Mouse (Mus musculus) ES-Bruce4 (cell line): ENCODE measurements around the gene Far1. TPM values are rescaled to one million over a fixed set of nuclear protein-coding genes. Genes with fewer than 3 reads are reported as not detected.
A peak's percentile ranks its signal among the peaks of the same experiment; 100 is the strongest.

Source experiments
- H3K27ac ChIP-seq: 2 replicates; pipeline ENCODE4 v1.5.1; 2012; ENCODE audit warnings: low read length, inconsistent platforms; ENCODE audit not compliant: insufficient read depth
- H3K27me3 ChIP-seq: 2 replicates; pipeline ENCODE4 v1.6.1; 2012; ENCODE audit warnings: mild to moderate bottlenecking, low read length, inconsistent platforms; ENCODE audit not compliant: control insufficient read depth, poor library complexity, insufficient read depth, severe bottlenecking
- H3K36me3 ChIP-seq: 2 replicates; pipeline ENCODE4 v1.6.1; 2012; ENCODE audit warnings: inconsistent platforms, mild to moderate bottlenecking, low read length, moderate library complexity; ENCODE audit not compliant: control insufficient read depth, poor library complexity, insufficient read depth, severe bottlenecking
- H3K4me1 ChIP-seq: one replicate; pipeline ENCODE4 v1.8.1; 2011; ENCODE audit warnings: low read length; ENCODE audit not compliant: control insufficient read depth, insufficient read depth
- H3K4me3 ChIP-seq: 2 replicates; pipeline ENCODE4 v1.5.1; 2011; ENCODE audit warnings: low read depth, mild to moderate bottlenecking, low read length
- H3K9ac ChIP-seq: 2 replicates; pipeline ENCODE4 v1.6.1; 2012; ENCODE audit warnings: low read depth, mild to moderate bottlenecking, inconsistent platforms; ENCODE audit not compliant: poor library complexity, severe bottlenecking
- H3K9me3 ChIP-seq: replicated peaks from 2 replicates; pipeline ENCODE4 v1.6.1; 2012; ENCODE audit warnings: mild to moderate bottlenecking, low read length, inconsistent platforms; ENCODE audit not compliant: control insufficient read depth, poor library complexity, insufficient read depth, severe bottlenecking
- CTCF ChIP-seq: IDR thresholded peaks from one replicate; pipeline ENCODE4 v1.8.1; 2011; ENCODE audit warnings: low read depth, low read length
- EP300 ChIP-seq: IDR thresholded peaks from 2 replicates; pipeline ENCODE4 v1.6.1; 2011; ENCODE audit warnings: low read depth, low read length; ENCODE audit not compliant: insufficient read depth
- POLR2A ChIP-seq: IDR thresholded peaks from one replicate; pipeline ENCODE4 v1.8.1; 2011; ENCODE audit warnings: low read length; ENCODE audit not compliant: insufficient read depth
- polyA plus RNA-seq: library from polyadenylated mRNA; stranded (reverse); fragments of >200 nt; gene quantifications from 2 replicates; pipeline ENCODE4 v1.2.4, GENCODE M21; 2011; ENCODE audit warnings: low read depth; ENCODE audit not compliant: missing spikeins, insufficient read depth, insufficient read length

Far1 gene
- polyA plus RNA-seq, 1 experiment, result 117 TPM

DNA sequence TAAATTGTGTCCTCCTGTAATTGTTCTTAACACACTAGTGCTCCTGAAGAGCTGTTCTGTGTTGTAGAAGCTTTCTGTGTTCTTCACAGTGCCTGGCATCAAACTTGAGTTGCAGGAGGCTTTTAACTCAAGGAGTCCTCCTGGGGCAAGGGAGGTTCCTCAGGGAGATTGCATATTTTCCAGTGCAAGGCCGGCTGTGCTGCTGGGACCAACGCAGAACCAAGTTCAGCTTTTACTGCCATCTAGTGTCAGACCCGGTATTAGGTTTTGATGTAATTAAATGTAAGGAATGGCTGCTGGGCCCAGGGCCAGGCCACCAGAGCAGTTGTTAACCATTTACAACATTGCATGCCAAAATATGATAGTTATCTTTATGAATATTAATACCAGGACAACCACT, 80.7 kb downstream of the Far1 start:
- H3K9ac ChIP-seq, result no peak overlapping the region
- no peaks in the 10 kb centered on the region for H3K4me1 ChIP-seq
- H3K9me3 ChIP-seq, result no peaks in the 10 kb centered on the region
- no peak overlapping the region for H3K4me3 ChIP-seq
- TF ChIP-seq CTCF (peak; percentile 74), POLR2A (no peak), EP300 (no peak)
- H3K36me3 ChIP-seq, result no peaks in the 10 kb centered on the region
- no peak overlapping the region for H3K27ac ChIP-seq
- H3K27me3 ChIP-seq, result no peaks in the 10 kb centered on the region

DNA sequence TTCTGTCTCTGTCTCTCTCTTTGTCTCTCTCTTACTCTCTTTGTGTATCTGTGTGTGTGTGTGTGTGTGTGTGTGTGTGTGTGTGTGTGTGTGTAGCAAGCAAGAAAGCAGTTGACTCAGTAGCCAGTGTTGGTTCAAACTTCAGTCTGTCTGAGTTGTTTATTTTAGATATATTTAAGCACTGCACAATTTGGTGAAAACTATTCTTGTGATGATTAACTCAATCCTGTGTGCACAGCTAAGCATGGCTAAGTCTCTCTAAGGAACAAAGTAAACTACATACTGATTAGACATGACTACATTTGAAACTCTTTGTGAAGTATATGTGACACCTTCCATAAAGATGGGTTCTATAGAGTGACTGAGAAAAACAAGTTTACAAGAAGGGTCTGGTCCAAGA, 83.6 kb downstream of the Far1 start:
- H3K36me3 ChIP-seq, result no peaks in the 10 kb centered on the region
- H3K4me1 ChIP-seq, result no peaks in the 10 kb centered on the region
- H3K27me3 ChIP-seq, result no peaks in the 10 kb centered on the region
- no peak overlapping the region for H3K4me3 ChIP-seq
- H3K9me3 ChIP-seq, result no peaks in the 10 kb centered on the region
- TF ChIP-seq CTCF, result no peak
- TF ChIP-seq EP300, result no peak
- no peak for TF ChIP-seq POLR2A
- no peak overlapping the region for H3K9ac ChIP-seq
- no peak overlapping the region for H3K27ac ChIP-seq

DNA sequence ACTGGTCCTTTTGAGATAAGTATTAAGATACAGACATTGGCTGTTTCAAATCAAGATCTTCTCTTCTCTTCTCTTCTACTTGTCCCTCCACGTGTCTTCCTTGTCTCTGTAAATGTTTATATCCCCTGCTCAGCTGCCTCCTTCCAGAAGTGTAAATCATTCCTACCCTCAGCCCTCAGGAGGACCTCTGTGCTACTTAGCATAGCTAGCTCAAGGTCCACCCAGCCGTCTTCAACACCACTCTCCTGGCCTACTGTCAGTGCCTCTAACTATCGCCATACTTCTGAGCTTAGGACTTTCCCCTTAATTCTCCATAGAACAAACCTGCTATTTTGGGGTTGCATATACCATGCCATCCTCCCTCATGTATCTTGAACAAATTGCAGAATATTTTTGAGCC, 88.2 kb downstream of the Far1 start:
- no peaks in the 10 kb centered on the region for H3K4me1 ChIP-seq
- no peaks in the 10 kb centered on the region for H3K9me3 ChIP-seq
- TF ChIP-seq CTCF (no peak), POLR2A (no peak), EP300 (no peak)
- no peak overlapping the region for H3K27ac ChIP-seq
- no peak overlapping the region for H3K4me3 ChIP-seq
- H3K9ac ChIP-seq, result no peak overlapping the region
- H3K27me3 ChIP-seq, result no peaks in the 10 kb centered on the region
- H3K36me3 ChIP-seq, result no peaks in the 10 kb centered on the region

DNA sequence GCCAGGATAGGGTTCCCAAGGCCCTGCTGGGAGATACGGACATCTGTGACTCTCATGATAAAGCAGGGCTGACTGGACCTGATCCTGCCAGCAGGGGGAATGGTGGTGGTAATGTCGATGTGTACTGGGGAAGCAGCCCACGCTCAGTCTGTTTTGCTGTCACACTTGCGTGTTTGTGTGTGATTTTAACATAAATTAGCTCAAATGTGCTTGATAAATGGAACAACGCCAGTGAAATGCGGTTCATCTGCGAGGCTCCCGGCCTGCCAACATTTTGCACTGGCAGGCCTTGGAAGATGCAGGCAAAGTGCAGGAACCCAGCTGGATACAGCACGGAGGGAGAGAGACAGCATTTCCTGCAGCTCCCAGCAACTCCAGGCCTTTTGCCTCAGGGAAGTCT, 94.3 kb downstream of the Far1 start:
- H3K9me3 ChIP-seq, result no peaks in the 10 kb centered on the region
- no peak overlapping the region for H3K27ac ChIP-seq
- H3K4me3 ChIP-seq, result no peak overlapping the region
- TF ChIP-seq EP300 (no peak), CTCF (peak; percentile 12)
- no peaks in the 10 kb centered on the region for H3K4me1 ChIP-seq
- H3K9ac ChIP-seq, result no peak overlapping the region
- H3K27me3 ChIP-seq, result no peaks in the 10 kb centered on the region; the same call in 1 of the 2 replicates
- no peaks in the 10 kb centered on the region for H3K36me3 ChIP-seq

DNA sequence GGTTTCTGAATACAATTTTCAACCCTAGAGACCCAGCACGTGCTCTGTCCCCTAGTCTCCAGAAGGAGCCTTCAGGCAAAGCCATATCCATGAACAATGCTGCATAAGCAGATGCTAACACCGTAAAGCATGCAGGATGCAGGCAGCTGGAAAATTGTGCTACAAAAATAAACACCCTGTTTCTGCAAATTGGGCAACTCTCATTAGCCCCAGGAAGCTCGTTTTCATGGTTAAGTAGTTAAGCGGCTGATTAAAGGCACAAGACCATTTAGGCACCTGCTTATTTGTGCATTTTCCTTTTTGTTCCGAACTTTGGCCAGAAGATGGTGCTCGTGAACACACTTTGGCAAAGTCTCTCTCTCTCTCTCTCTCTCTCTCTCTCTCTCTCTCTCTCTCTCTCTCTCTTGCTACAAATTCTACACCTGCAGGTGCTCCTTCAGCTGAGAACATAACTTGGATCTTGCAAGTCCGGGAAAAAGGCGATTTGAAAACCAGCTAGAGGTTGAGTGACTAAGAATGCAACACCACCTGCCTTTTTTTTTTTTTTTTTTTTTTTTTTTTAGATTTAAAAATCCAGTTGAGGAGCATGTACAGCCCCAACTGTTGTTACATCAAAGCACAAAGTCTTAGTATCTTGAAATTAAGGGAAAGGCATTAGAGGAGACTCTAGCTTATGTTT, 95.5 kb downstream of the Far1 start:
- Histone ChIP-seq H3K27ac (no peak overlapping the region), H3K9ac (no peak overlapping the region), H3K4me3 (no peak overlapping the region), H3K4me1 (no peaks in the 10 kb centered on the region), H3K36me3 (no peaks in the 10 kb centered on the region), H3K9me3 (no peaks in the 10 kb centered on the region), H3K27me3 (no peaks in the 10 kb centered on the region; the same call in 1 of the 2 replicates)
- TF ChIP-seq POLR2A (no peak), EP300 (no peak), CTCF (no peak)

DNA sequence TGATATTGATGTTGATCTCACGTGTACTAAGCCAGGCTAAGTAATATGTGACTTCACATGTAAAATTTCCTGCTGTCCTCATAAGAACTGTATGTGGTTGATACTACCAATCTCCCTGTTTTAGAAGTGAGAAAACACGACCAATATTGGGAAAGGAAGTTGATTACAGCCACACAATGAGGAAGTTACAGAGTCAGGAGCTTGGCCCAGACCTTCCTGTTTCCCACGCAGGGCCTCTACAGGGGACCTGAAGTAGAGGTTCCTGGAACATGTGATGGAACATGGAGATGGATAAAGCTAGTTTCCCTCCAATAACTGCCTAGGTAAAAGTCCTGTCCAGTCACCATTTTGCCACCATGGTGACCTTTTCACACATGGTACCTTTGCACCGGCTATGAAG, 99.0 kb downstream of the Far1 start:
- H3K9me3 ChIP-seq, result no peaks in the 10 kb centered on the region
- H3K27me3 ChIP-seq, result no peaks in the 10 kb centered on the region
- no peaks in the 10 kb centered on the region for H3K4me1 ChIP-seq
- no peaks in the 10 kb centered on the region for H3K36me3 ChIP-seq
- TF ChIP-seq POLR2A (no peak), EP300 (no peak), CTCF (no peak)
- no peak overlapping the region for H3K9ac ChIP-seq
- no peak overlapping the region for H3K4me3 ChIP-seq
- H3K27ac ChIP-seq, result no peak overlapping the region
